Mouse (Mus musculus) gonadal fat pad, adult 2 months (tissue): ENCODE results near the gene Speg. TPM values are rescaled to one million over a fixed set of nuclear protein-coding genes. Genes with fewer than 3 reads are reported as not detected.
A peak's percentile ranks its signal among the peaks of the same experiment; 100 is the strongest.

Experiments
- DNase-seq: peaks from one replicate; pipeline ENCODE4 v3.0.0-alpha.2; 2012; ENCODE audit warnings: low read depth
- polyA plus RNA-seq: library from polyadenylated mRNA; depleted of rRNA; stranded (reverse); fragments of >200 nt; gene quantifications from 2 replicates; pipeline ENCODE4 v1.2.3, GENCODE M21; 2012

Gene Speg
- polyA plus RNA-seq, 1 experiment = 26.2 TPM

DNA sequence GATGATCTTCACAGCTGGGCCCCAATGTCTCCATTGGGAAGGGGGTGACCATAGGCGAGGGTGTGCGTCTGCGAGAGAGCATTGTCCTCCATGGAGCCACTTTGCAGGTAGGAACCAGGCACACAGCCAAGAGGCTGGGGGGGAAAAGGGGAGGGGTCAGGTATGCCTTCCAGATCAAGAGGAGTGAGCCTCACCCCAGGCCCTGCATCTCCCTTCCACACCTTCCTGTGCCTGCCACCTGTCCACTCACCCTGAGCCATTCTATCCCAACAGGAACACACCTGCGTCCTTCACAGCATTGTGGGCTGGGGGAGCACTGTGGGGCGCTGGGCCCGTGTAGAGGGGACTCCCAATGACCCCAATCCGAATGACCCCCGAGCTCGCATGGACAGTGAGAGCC, 67.1 kb downstream of the Speg start:
- no peak for DNase-seq

DNA sequence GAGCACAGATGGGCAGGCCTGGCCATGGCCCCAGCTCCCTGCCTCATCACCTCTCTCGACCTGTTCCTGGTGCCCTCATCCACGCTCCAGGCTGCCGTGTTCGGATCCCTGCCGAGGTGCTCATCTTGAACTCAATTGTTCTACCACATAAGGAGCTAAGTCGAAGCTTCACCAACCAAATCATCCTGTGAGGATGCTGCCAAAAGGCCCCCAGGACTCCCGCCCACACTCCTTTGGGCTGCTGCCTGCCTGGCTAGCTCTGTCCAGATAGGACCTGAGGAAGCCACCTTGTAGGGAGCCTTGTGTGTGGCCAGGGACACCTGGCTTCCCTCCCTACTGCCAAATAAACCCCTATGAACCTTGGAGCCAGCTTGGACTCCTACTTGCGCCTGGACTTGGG, 67.7 kb downstream of the Speg start:
- DNase-seq = peak; percentile 27

DNA sequence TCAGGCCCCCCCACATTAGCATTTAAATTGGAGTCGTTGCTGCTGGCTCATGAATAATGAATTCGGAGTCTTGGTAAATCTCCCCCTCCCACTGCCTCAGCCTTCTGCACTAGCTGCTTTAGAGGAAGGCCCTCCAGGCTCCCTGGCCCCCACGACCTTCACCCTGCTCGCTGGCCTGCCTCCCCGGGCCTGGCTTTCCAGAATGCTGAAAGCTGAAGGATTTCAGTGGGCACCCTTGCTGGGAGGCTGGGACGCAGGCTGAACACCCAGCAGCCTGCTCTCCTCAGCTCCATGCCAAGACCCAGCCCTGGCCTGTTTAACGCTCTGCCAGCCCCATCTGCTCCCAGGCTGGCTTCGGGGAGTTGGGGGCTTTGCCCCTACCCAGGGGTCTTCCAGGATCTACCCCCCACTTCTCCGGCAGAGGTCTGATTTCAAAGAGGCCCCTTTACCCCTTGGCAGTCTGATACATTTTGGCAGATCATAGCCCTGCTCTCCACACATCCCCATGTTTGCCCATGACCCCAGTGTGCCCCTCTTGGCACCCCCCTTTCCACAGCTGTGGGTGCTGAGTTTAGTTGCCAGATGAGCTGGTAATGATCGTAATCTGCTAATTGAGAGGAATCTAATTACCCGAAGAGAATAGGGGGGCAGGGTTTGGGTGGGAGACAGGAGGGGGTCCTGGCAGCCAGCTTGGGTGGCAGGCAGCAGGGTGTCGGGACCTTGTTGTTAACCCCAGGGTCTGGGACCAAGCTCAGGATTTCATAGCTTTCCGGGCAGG, 68.3 kb downstream of the Speg start:
- no peak for DNase-seq

DNA sequence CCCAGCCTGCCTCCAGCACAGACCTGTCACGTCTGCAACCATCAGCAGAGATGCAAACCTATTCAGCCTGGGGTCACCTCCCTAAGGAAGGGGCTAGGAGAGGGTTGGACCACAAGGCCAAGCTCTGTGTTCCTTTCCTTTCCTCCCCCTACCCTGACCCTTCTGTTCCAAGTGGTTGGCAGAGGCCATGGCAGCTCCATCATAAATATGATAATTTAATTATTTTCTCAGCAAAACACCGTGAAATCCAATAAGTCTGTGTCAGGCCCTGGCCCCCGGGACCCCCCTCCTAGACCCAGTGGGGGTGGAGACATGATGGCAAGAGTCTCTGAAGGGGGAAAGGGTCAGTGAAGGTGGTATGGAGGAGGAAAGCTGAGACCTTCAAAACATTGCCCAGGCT, 69.1 kb downstream of the Speg start:
- DNase-seq = no peak

DNA sequence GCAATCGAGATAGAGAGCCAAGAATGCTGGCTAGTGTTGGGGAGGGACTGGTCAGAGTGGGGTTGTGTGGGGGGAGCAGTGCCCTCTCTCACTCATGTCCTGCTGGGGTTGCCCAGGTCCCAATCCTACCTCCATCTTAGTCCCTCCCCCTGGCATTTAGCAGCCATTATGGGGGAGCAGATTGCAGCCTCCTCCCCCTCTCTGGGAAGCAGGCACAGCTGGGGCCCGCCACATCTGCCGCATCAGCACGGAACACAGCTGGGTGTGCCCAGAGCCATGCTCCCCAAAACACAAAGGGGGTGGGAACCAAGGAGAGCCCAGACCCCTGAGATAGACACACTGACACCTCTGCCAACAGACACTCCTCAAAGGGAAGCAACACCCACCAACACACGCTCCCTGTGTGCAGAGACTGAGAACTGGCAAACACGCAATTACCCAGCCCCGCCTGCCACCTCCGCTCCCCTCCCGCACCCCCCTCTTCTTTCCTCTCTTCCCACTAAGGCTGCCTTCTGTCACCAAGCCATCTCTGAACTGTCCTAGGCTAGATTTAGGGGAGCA, 70.1 kb downstream of the Speg start:
- DNase-seq = no peak

DNA sequence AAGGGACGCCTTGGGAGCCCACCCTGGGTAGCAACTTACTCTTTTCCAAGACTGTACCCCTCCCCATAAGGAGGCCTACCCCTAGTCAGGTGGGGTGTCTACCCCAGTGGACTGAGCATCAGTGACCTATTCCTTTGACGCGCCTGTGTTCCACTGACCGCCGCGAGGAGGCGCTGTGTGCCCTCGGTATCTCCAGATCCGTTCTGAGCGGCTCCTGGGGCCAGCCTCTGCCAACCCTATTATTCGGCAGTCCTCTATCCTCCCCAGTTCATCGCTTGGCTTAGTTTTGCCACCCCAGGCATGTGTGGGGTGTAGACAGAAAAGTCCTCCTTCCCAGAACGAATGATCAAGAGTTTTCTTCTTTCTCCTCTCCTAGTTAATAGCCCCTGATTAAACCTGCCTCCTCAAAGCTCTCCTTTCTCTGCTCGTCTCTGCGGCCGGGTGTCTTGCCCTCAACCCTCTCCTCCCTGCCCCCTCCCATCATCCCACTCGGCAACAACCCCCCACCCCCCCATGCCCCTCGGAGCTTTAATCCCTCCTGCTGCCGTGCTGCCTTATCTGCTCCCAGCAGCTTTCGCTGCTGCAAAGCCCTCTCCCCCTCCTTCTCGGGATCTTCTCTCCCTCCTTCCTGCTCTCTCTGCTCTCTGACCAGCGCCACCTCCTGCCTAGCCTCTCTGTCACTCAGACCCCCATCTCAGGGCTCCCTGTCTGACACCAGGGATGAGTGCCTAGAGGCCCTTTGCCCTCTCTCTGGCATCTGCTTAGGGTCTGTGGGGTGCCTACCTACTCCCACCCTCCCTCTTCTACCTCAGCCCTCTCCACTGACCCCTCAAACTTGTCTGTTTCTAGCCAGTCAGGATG, 70.9 kb downstream of the Speg start:
- DNase-seq = no peak

DNA sequence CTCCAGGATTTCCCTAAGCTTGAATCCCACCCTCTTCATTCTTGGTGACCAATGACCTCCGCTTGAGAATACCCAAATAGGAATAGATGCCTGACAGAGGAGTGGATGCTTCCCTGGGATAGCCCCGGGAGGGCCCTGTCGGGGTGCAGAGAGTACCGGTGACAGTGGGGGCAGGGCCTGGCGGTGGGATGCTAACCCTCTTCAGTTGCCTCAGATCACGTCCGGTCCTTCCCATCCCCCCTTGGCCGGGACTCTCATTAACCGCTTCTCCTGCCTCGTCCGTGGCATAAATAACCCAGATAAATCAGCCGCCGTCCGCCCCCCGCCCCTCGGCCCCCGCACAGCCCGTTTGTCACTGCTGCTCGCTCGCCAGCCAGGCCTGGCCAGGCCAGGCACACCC, 71.6 kb downstream of the Speg start:
- no peak for DNase-seq

DNA sequence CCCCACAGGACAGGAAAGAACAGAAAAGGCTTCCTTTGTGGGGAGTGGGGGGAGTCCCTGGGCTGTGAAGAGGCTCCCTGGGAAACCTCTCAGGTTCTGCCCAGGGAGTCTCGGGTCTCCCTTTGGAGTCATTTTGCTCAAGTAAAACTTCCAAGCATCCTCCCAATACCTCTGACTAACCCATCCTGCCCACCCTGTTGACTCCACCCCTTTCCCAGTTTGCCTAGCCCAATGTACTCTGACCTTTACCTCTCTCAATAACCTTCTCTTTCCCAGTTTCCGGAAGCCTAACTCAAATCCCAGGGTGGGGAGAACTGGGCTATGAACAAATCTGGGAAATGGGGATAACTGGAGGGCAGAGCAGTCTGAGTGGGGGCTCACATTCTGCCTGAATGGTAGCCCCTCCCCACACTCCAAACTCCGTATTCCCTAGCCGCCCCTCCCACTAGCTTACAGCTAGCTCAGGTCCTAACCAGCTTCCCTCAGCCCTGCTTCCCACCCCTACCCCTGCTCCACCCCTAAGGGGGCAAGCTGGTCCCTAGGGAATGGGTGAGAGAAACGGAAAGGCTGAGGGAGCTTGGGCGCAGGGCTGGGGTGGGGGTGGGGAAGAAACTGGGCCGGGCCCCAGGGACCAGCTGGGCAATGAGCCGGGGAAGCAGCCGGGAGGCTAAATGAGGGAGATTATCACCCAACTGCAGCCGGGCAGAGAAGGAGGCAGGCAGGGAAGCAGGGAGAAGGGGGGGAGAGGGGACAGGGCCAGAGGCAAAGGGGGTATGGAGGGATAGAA, 72.4 kb downstream of the Speg start:
- DNase-seq = no peak

DNA sequence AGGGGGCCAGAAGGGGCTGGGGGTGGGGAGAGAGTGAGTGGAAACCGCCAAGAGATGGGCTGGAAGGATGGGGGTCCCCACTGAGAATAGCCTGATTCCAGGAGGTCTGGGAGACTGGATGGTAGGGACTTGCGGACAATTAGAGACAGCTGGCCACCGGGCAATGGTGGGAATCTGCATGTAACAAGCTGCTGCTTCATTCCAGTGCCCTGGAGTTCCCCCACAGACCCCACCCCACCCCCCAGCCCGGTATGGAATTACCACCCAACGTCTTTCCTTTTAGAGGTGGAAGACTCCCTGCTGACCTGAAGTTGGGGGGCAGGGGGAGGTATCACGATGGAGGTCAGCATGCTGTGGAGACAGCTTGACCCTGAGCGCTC, 72.9 kb downstream of the Speg start:
- no peak for DNase-seq

DNA sequence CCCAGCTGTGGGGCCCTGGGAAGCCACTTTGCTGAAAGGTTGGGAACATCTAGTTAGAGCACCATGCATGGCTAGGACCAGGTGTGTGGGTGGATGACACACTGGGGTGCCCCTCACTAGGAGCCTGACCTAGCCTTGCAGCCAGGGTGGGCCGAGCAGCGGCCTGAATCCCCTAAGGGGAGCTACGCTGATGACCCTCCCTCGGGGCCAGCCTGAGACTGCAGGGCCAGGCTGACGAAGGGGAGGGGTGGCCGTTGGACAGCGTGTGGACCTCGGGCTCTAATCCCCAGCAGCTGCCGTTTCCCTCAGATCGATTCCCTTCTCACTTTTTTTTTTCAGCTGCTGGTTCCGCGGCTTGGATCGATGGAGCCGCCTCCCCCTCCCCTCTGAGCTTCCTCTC, 73.8 kb downstream of the Speg start:
- DNase-seq = no peak

DNA sequence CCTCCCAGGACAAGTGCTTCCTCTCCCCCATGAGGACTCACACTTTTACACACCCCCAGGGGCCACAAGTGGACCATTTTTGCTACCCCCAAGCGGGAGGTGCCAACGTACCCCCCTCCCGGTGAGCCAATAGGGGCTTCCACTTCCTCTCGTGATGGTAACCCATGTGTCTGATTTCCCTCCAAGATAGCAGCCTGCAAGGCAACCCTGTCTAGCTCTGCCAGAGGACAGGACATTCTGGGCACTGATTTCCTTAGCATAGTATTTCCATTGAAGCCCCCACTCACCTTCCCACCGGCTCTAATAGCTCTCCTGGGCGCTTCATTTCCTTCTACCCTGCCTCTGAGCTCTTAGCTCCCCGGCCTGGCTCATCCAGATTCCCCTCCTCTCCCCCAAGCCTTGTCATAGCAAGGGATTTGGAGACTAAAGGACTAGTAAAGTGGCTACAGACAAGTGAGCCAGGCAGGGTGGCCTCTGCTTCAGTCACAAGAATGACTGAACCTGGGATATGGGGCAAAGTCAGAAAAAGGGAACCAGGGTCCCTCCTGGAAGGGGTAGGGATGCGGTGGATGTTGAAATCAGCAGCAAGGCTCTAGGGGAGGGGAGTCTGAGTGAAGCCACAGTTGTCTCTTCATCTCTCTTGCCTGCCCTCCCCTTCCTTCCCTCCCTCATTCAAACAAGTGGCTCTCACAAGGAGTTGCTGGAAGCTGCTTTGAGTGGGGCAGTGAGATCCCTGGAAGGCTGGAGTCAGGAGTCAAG, 74.5 kb downstream of the Speg start:
- no peak for DNase-seq

DNA sequence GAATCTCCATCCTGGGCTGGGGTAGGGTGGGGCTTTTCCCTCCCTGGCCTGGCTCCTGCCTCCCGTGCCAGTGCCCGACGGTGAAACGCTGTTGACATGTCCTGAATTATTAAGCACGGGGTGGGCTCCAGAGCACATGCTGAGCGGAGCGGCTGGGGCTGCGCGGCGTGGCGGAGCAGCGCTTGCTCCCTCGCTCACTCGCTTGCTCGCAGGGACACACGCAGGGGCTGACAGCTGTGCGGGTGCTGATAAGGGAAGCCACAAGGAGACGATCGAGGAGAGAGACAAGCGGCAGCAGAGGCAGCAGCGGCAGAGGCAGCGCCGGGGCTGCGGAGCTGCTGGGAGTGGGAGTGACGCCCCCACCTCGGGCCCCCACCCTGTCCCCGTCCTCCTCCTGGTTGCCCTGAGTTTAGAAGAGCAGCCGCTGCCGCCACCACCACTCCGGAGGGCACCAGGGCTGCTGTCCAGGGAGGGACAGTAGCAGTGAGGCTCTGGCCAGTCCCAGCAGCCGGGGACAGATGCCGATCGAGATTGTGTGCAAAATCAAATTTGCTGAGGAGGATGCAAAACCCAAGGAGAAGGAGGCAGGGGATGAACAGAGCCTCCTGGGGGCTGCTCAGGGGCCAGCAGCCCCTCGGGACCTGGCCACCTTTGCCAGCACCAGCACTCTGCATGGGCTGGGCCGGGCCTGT, 75.4 kb downstream of the Speg start, which contains the start of gene Asic4:
Asic4 (plus strand) TSS at position 123 of the 692 bp plus-strand sequence.
- no peak for DNase-seq

DNA sequence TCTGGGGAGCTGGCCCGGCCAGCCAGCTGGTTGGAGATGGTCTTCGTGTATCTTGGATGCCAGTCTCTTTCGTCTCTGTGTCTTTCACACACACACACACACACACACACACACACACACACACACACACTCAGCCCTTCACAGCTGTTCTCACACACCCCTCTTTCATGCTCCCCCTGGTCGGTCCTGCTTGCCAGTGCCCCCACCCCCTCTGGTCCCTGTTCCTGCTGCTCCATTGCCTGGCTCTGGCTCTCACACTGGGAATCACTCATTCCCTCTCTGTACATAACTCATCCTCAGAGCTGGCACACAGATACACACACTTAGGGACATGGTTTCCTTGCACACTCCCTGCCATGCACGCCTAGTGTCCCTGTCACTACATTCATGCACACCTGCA, 76.8 kb downstream of the Speg start:
- no peak for DNase-seq

DNA sequence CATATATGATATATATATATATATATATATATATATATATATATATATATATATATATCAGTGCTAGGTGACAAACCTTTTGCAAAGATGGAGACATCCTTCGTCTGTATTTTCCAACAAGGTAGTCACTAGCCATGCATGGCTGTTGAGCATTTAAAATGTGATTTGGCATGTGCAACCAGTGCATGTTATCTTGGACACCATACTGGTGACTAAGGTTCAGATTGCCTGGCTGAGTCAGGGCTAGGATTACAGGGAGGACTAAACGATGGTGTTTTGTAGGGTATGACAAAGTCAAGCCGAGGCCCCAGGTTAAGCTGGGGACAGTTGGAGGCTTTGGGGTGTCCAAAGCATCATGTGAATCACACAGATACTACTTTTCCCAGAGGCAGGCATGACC, 80.3 kb downstream of the Speg start:
- no peak for DNase-seq

DNA sequence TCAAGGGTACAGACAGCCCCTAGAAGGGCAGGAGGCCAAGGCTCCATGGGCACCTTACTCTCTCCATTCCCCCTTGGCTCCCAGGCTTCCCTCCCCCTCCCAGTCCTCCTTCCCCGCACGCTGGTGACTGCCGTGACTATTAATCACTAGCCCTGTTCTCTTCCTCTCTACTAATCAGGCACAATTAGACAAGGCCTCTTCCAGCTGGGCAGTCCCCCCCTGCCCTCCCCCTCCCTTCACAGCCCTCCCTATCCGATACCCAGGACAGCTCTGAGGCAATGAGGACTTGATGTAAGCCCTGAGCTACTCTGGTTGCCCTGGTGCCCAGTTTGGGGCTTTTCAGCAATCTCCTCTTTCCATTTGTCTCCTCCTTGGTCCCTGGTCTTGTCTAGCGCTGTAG, 80.9 kb downstream of the Speg start:
- DNase-seq = no peak

DNA sequence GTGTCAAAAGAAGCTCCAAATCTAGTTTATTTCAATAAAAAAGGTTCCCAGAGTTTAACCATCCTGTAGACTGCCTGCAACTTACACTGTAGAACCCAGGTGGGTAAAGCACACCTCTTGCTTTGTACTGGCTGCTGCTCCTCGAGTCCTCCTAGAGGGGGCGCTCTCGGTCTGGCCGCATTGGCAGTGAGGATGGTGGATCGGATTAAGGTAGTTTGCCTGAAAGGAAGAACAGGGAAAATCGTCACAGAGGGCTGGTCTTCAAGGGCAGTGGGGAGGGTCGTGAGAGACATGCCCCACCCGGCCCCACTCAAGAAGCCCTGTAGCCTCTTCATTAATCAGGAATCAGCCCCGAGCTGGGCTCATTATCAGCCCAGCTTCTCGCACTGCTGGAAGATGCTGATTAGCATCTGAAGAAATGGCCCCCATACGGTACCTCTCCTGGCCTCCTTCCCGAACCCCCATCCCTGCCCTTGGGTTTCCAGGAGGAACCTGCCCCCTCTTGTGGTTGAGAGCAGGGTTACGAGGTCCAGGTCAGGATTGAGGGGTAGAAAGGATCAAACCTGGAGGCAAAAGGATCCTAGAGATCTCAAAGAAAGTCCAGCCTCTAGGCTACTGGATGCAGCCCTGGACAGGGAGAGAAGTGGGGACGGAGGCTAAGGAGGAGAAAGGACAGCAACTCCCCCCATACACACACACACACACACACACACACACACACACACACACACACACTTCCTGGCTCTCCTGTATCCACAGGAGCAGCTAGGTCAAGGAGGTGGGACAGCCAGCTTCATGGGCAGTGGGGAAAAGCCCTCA, 81.9 kb downstream of the Speg start:
- no peak for DNase-seq

DNA sequence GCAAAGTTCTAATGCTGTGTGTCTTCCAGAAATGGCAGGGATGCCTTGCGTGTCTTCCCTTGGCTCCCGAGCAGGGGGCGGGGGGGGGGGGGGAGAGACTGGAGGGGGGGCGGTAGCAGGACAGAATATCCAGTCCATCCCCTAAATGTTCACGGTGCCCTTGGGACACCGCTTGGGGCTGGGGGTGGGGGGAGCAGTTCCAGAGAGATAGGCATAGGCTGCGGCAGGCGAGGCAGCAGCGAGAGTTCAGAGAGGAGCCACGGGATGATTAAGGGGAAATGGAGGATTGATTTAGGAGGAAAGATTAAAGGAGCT, 82.6 kb downstream of the Speg start:
- DNase-seq = no peak

DNA sequence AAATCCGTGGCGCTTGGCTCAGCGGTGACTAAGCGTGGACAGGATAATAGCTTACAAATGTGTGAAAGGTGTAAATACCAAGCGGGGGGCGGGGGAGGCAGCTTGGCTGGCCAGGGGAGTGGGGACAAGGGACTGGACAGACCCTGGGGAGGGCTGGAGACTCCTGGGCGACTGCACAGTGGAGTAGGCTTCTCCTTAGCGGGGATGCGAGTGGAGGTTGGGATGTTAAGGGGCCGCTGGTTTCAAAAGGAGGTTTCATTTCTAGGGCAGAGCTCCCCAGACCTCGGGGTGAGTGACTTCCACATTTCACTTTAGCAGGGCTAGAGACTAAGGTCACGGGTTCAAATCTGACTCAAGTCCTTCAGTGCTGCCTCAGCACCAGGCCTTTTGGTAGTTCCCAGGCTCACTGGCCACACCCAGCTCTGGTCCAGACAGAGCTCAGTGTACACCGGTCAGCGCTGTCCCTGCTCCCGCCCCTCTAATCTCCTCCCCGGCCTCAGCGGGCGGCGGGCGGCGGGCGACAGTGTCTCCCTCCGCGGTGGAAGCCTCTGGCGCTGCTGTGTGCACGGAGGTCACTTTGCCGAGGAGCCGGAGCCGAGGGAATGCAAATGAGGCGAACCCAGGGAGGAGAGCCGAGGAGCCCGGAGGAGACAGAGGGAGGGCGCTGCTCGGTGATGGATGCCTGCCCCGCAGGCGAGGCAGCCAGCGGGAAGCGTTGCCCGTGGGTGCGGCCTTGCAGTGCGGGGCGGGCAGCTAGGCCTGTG, 83.1 kb downstream of the Speg start:
- no peak for DNase-seq
